Mouse (Mus musculus): ENCODE measurements at regions not wholly inside any gene's neighbourhood (a gene's known extent, or its start where the extent isn't known, plus 50 kb on each side); places are given as distances from the start of the nearest gene placed in this dataset.

- no peak for ATAC-seq (replicated peaks; ENCODE audit: low FRiP score)
- Histone ChIP-seq H3K27ac (no peak overlapping the region), H3K9ac (no peak overlapping the region), H3K36me3 (no peaks in the 10 kb centered on the region), H3K27me3 (no peaks in the 10 kb centered on the region), H3K4me3 (replicated peaks) (no peak overlapping the region), H3K9me3 (replicated peaks) (no peaks in the 10 kb centered on the region), H3K4me1 (no peaks in the 10 kb centered on the region), H3K4me2 (no peak overlapping the region)
- 84% methylated on average over 2 of the region's 2 CpGs for WGBS
These were observed 420.3 kb downstream of the Basp1 start for GRCm38 (mm10) chr15:24993325-24993673.

GRCm38 (mm10) chr15:24992665-24993324 lies 420.8 kb downstream of the Basp1 start:
- WGBS: 86% methylated on average over 14 of the region's 14 CpGs
- H3K4me3 ChIP-seq (replicated peaks): no peak overlapping the region
- no peaks in the 10 kb centered on the region for H3K9me3 ChIP-seq (replicated peaks)
- H3K27me3 ChIP-seq: no peaks in the 10 kb centered on the region
- ATAC-seq (replicated peaks; ENCODE audit: low FRiP score): no peak
- no peak overlapping the region for H3K9ac ChIP-seq
- no peaks in the 10 kb centered on the region for H3K36me3 ChIP-seq
- H3K4me1 ChIP-seq: no peaks in the 10 kb centered on the region
- H3K4me2 ChIP-seq: no peak overlapping the region
- H3K27ac ChIP-seq: no peak overlapping the region

GRCm38 (mm10) chr15:24990082-24990786 lies 423.3 kb downstream of the Basp1 start:
- Histone ChIP-seq H3K4me2 (no peak overlapping the region), H3K4me1 (no peaks in the 10 kb centered on the region), H3K36me3 (no peaks in the 10 kb centered on the region), H3K27ac (no peak overlapping the region), H3K27me3 (no peaks in the 10 kb centered on the region), H3K4me3 (replicated peaks) (no peak overlapping the region), H3K9me3 (replicated peaks) (no peaks in the 10 kb centered on the region), H3K9ac (no peak overlapping the region)
- no peak for ATAC-seq (replicated peaks; ENCODE audit: low FRiP score)
- 61% methylated on average over 5 of the region's 5 CpGs for WGBS

GRCm38 (mm10) chr15:24980841-24981240 lies 432.7 kb downstream of the Basp1 start:
- 0 out of 2 replicates have a peak, but pooled peaks have one; percentile 22 for ATAC-seq (replicated peaks; ENCODE audit: low FRiP score)
- WGBS: 34% methylated on average over 4 of the region's 4 CpGs
- no peak overlapping the region for H3K4me3 ChIP-seq (replicated peaks)

GRCm38 (mm10) chr15:24972020-24972419 lies 441.5 kb downstream of the Basp1 start:
- no peak overlapping the region for H3K27ac ChIP-seq
- 0 out of 2 replicates have a peak, but pooled peaks have one; percentile 22 for ATAC-seq (replicated peaks; ENCODE audit: low FRiP score)
- H3K4me1 ChIP-seq: 0 out of 2 replicates have a peak, but pooled peaks cover 10% of the 10 kb centered on the region
- H3K9ac ChIP-seq: no peak overlapping the region
- no peaks in the 10 kb centered on the region for H3K9me3 ChIP-seq (replicated peaks)
- H3K4me2 ChIP-seq: no peak overlapping the region
- 4% methylated on average over 5 of the region's 5 CpGs for WGBS
- no peak overlapping the region for H3K4me3 ChIP-seq (replicated peaks)
- H3K27me3 ChIP-seq: no peaks in the 10 kb centered on the region
- H3K36me3 ChIP-seq: no peaks in the 10 kb centered on the region

More at GRCm38 (mm10) chr15:24980841-24981240, 432.7 kb downstream of the Basp1 start:
- Histone ChIP-seq H3K36me3 (no peaks in the 10 kb centered on the region), H3K9ac (no peak overlapping the region), H3K27me3 (no peaks in the 10 kb centered on the region), H3K4me2 (no peak overlapping the region), H3K4me1 (no peaks in the 10 kb centered on the region), H3K9me3 (replicated peaks) (no peaks in the 10 kb centered on the region), H3K27ac (no peak overlapping the region)

- no peak overlapping the region for H3K4me3 ChIP-seq (replicated peaks)
- no peak overlapping the region for H3K4me2 ChIP-seq
- no peak overlapping the region for H3K9ac ChIP-seq
- WGBS: 28% methylated on average over 2 of the region's 2 CpGs
- peak; percentile 66 for ATAC-seq (replicated peaks; ENCODE audit: low FRiP score)
- no peaks in the 10 kb centered on the region for H3K36me3 ChIP-seq
- no peaks in the 10 kb centered on the region for H3K27me3 ChIP-seq
- H3K9me3 ChIP-seq (replicated peaks): no peaks in the 10 kb centered on the region
- 0 out of 2 replicates have a peak, but pooled peaks cover 10% of the 10 kb centered on the region for H3K4me1 ChIP-seq
- H3K27ac ChIP-seq: no peak overlapping the region
These were observed 444.2 kb downstream of the Basp1 start for GRCm38 (mm10) chr15:24969391-24969812.

- Histone ChIP-seq H3K4me1 (0 out of 2 replicates have a peak, but pooled peaks cover 10% of the 10 kb centered on the region), H3K9me3 (replicated peaks) (no peaks in the 10 kb centered on the region), H3K4me2 (no peak overlapping the region), H3K9ac (no peak overlapping the region), H3K27ac (no peak overlapping the region), H3K4me3 (replicated peaks) (no peak overlapping the region), H3K36me3 (no peaks in the 10 kb centered on the region), H3K27me3 (no peaks in the 10 kb centered on the region)
- WGBS: 92% methylated on average over 7 of the region's 7 CpGs
- ATAC-seq (replicated peaks; ENCODE audit: low FRiP score): no peak
These were observed 444.8 kb downstream of the Basp1 start for GRCm38 (mm10) chr15:24968636-24969317.

- H3K9ac ChIP-seq: no peak overlapping the region
- 84% methylated on average over 2 of the region's 2 CpGs for WGBS
These were observed 483.8 kb downstream of the Basp1 start for GRCm38 (mm10) chr15:24929742-24930141.

GRCm38 (mm10) chr15:24911866-24912265 lies 501.7 kb downstream of the Basp1 start:
- H3K4me3 ChIP-seq (replicated peaks): no peak overlapping the region
- H3K27me3 ChIP-seq: no peaks in the 10 kb centered on the region
- ATAC-seq (replicated peaks; ENCODE audit: low FRiP score): no peak
- H3K4me1 ChIP-seq: no peaks in the 10 kb centered on the region
- 93% methylated on average over 1 of the region's 1 CpGs for WGBS
- no peak overlapping the region for H3K4me2 ChIP-seq
- no peak overlapping the region for H3K27ac ChIP-seq
- H3K36me3 ChIP-seq: no peaks in the 10 kb centered on the region
- H3K9me3 ChIP-seq (replicated peaks): no peaks in the 10 kb centered on the region
- no peak overlapping the region for H3K9ac ChIP-seq

More at GRCm38 (mm10) chr15:24929742-24930141, 483.8 kb downstream of the Basp1 start:
- no peak for ATAC-seq (replicated peaks; ENCODE audit: low FRiP score)
- Histone ChIP-seq H3K9me3 (replicated peaks) (no peaks in the 10 kb centered on the region), H3K4me1 (no peaks in the 10 kb centered on the region), H3K36me3 (no peaks in the 10 kb centered on the region), H3K4me3 (replicated peaks) (no peak overlapping the region), H3K27me3 (no peaks in the 10 kb centered on the region), H3K27ac (no peak overlapping the region), H3K4me2 (no peak overlapping the region)

GRCm38 (mm10) chr15:24911466-24911865 lies 502.1 kb downstream of the Basp1 start:
- no peaks in the 10 kb centered on the region for H3K9me3 ChIP-seq (replicated peaks)
- no peaks in the 10 kb centered on the region for H3K27me3 ChIP-seq
- no peak overlapping the region for H3K4me3 ChIP-seq (replicated peaks)
- H3K36me3 ChIP-seq: no peaks in the 10 kb centered on the region
- H3K9ac ChIP-seq: no peak overlapping the region
- WGBS: 86% methylated on average over 1 of the region's 1 CpGs
- no peak for ATAC-seq (replicated peaks; ENCODE audit: low FRiP score)
- H3K27ac ChIP-seq: no peak overlapping the region
- H3K4me1 ChIP-seq: no peaks in the 10 kb centered on the region
- no peak overlapping the region for H3K4me2 ChIP-seq

- Histone ChIP-seq H3K9ac (no peak overlapping the region), H3K9me3 (replicated peaks) (no peaks in the 10 kb centered on the region), H3K4me1 (no peaks in the 10 kb centered on the region), H3K27ac (no peak overlapping the region), H3K4me2 (no peak overlapping the region), H3K36me3 (no peaks in the 10 kb centered on the region), H3K27me3 (no peaks in the 10 kb centered on the region), H3K4me3 (replicated peaks) (no peak overlapping the region)
- 28% methylated on average over 4 of the region's 4 CpGs for WGBS
- no peak for ATAC-seq (replicated peaks; ENCODE audit: low FRiP score)
These were observed 506.6 kb downstream of the Basp1 start for GRCm38 (mm10) chr15:24906957-24907356.

GRCm38 (mm10) chr15:24878846-24879245 lies 534.7 kb downstream of the Basp1 start:
- no peak for ATAC-seq (replicated peaks; ENCODE audit: low FRiP score)
- H3K27me3 ChIP-seq: no peaks in the 10 kb centered on the region
- 74% methylated on average over 1 of the region's 1 CpGs for WGBS
- no peaks in the 10 kb centered on the region for H3K36me3 ChIP-seq
- H3K27ac ChIP-seq: no peak overlapping the region
- H3K4me1 ChIP-seq: no peaks in the 10 kb centered on the region
- no peak overlapping the region for H3K4me2 ChIP-seq
- no peaks in the 10 kb centered on the region for H3K9me3 ChIP-seq (replicated peaks)
- H3K9ac ChIP-seq: no peak overlapping the region
- no peak overlapping the region for H3K4me3 ChIP-seq (replicated peaks)

All from kidney, embryonic 15.5 days (tissue).